Mouse (Mus musculus): Measurements from ENCODE around the gene Pnkp. TPM values are rescaled to one million over a fixed set of nuclear protein-coding genes. Genes with fewer than 3 reads are reported as not detected.
"Not testable (repeated sequence)": the region's sequence is repeated elsewhere in the genome, so short reads cannot be mapped to it uniquely, and the experiment has no call there.

Pnkp gene
- polyA plus RNA-seq, 1 experiment from 2014 or later = 63.4 TPM

GRCm38 (mm10) chr7:44868919-44869696, 12.2 kb downstream of the Pnkp start:
- DNase-seq (ENCODE audit: low spot score) = peak; percentile 47

GRCm38 (mm10) chr7:44869697-44870528, 13.0 kb downstream of the Pnkp start, which contains the start of gene Ptov1:
Ptov1 (minus strand) TSS chr7:44869788.
- peak; percentile 93 for DNase-seq (ENCODE audit: low spot score)

GRCm38 (mm10) chr7:44870614-44871013, 13.7 kb downstream of the Pnkp start:
- no peak for DNase-seq (ENCODE audit: low spot score)

GRCm38 (mm10) chr7:44871181-44871580, 14.2 kb downstream of the Pnkp start:
- DNase-seq (ENCODE audit: low spot score) = no peak

- not testable (repeated sequence) for DNase-seq (ENCODE audit: low spot score)
Observed at GRCm38 (mm10) chr7:44871774-44872173, 14.8 kb downstream of the Pnkp start.

GRCm38 (mm10) chr7:44877833-44878232, 20.9 kb downstream of the Pnkp start:
- DNase-seq (ENCODE audit: low spot score) = no peak

- no peak for DNase-seq (ENCODE audit: low spot score)
Observed at GRCm38 (mm10) chr7:44883036-44883435, 26.1 kb downstream of the Pnkp start.

- DNase-seq (ENCODE audit: low spot score) = no peak
Observed at GRCm38 (mm10) chr7:44884637-44885036, 27.7 kb downstream of the Pnkp start.

- DNase-seq (ENCODE audit: low spot score) = no peak
Observed at GRCm38 (mm10) chr7:44886964-44887363, 30.0 kb downstream of the Pnkp start.

- DNase-seq (ENCODE audit: low spot score) = no peak
Observed at GRCm38 (mm10) chr7:44888256-44889105, 31.5 kb downstream of the Pnkp start.

GRCm38 (mm10) chr7:44890180-44890579, 33.2 kb downstream of the Pnkp start:
- DNase-seq (ENCODE audit: low spot score) = no peak

GRCm38 (mm10) chr7:44890737-44891136, 33.8 kb downstream of the Pnkp start:
- DNase-seq (ENCODE audit: low spot score) = no peak

- peak; percentile 16 for DNase-seq (ENCODE audit: low spot score)
Observed at GRCm38 (mm10) chr7:44891611-44892010, 34.7 kb downstream of the Pnkp start.

- DNase-seq (ENCODE audit: low spot score) = peak; percentile 90
Observed at GRCm38 (mm10) chr7:44892276-44892921, 35.5 kb downstream of the Pnkp start, which contains the start of gene Med25. Med25 (minus strand) TSS chr7:44892712.

- DNase-seq (ENCODE audit: low spot score) = no peak
Observed at GRCm38 (mm10) chr7:44893197-44893596, 36.3 kb downstream of the Pnkp start.

GRCm38 (mm10) chr7:44894175-44894574, 37.2 kb downstream of the Pnkp start:
- DNase-seq (ENCODE audit: low spot score) = no peak

- no peak for DNase-seq (ENCODE audit: low spot score)
Observed at GRCm38 (mm10) chr7:44895206-44895592, 38.3 kb downstream of the Pnkp start.

GRCm38 (mm10) chr7:44895593-44896434, 38.9 kb downstream of the Pnkp start, which contains the start of gene Fuz:
Fuz (plus strand) TSS chr7:44896079.
- DNase-seq (ENCODE audit: low spot score) = peak; percentile 92

- no peak for DNase-seq (ENCODE audit: low spot score)
Observed at GRCm38 (mm10) chr7:44896499-44896898, 39.6 kb downstream of the Pnkp start.

GRCm38 (mm10) chr7:44898607-44899006, 41.7 kb downstream of the Pnkp start:
- no peak for DNase-seq (ENCODE audit: low spot score)
